Mouse (Mus musculus): ENCODE results near the gene Tspo2.

Tspo2 gene

DNA sequence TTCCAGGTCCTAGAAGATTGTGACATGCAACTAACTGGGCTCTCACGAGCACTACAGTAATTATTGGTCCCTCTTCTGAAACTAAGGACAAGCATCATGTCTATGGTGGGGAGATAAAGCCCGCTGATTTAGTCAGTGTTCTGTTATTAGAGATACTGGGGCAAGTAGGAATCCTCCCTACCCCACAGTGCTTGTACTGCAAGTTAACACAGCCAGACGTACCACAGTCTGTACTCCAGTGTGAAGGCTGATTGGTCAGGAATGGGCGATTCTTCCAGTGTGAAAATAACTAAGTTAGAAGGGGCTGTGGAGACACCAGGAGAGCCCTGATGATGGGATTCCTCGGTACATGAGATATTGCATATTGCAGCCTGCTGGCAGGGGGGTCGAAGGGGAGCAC is 33.8 kb downstream of the Tspo2 start:
- ATAC-seq (ENCODE audit: low TSS enrichment): no peak

DNA sequence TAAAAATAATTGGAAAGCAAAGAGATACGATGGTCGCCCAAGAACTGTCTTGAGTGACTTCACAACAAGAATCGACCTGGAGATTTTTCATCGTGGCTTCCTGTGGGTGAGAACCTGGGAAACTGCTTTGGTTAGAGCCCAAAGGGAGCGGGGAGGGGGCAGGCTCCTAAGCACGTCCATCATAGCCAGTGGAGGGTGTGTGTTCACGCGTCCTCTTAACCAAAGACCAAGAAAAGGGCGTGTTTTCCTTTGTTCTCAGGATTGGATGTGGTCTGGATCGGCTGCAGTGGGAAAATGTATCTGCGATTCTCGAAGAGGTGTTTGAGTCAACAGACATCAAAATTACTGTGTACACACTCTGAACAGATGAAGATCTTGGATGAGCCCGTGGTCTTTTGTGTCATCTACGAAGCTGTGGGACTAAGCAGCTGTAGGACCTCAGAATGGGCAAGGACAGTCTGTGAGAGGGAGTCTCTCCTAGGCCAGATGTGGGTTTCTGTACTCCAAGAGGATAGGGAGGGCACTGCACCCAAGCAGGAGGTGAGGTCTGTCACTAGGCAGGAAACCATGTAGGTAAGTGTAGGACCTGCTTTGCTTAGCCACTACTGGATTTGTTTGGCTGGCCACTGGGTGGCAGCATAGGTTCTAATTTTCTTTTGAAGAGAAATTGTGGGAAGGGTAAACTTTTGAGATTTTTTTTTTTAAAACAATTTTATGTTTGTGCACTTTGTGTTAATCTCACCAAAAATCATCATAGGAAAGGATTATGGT is 34.7 kb downstream of the Tspo2 start:
- ATAC-seq (ENCODE audit: low TSS enrichment): 0 out of 2 replicates have a peak, but pooled peaks have one; percentile 34

DNA sequence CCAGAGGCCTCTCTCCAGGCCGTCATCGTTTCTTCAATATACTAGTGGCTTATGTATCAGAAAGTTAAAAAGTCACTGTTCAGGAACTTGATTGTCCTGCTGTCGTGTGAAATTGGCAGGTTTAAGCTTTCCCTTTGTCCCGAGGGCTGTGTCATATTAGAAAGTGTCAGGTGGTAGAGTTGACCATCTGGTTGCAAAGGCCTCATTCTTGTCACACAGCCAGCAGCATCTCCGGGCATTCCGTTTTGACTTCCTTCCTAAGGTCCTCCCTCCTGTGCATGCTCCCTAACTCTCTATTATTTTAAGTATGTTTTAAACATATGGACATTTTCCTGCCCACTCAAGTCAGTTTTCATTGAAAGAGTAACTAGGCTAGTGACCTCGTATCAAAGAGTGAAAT is 35.3 kb downstream of the Tspo2 start:
- ATAC-seq (ENCODE audit: low TSS enrichment): no peak

- no peak for ATAC-seq (ENCODE audit: low TSS enrichment)
Measured at GRCm38 (mm10) chr17:48411241-48411640, 40.1 kb downstream of the Tspo2 start.

- peak; percentile 28 for ATAC-seq (ENCODE audit: low TSS enrichment)
Measured at GRCm38 (mm10) chr17:48410299-48410785, 41.0 kb downstream of the Tspo2 start.

DNA sequence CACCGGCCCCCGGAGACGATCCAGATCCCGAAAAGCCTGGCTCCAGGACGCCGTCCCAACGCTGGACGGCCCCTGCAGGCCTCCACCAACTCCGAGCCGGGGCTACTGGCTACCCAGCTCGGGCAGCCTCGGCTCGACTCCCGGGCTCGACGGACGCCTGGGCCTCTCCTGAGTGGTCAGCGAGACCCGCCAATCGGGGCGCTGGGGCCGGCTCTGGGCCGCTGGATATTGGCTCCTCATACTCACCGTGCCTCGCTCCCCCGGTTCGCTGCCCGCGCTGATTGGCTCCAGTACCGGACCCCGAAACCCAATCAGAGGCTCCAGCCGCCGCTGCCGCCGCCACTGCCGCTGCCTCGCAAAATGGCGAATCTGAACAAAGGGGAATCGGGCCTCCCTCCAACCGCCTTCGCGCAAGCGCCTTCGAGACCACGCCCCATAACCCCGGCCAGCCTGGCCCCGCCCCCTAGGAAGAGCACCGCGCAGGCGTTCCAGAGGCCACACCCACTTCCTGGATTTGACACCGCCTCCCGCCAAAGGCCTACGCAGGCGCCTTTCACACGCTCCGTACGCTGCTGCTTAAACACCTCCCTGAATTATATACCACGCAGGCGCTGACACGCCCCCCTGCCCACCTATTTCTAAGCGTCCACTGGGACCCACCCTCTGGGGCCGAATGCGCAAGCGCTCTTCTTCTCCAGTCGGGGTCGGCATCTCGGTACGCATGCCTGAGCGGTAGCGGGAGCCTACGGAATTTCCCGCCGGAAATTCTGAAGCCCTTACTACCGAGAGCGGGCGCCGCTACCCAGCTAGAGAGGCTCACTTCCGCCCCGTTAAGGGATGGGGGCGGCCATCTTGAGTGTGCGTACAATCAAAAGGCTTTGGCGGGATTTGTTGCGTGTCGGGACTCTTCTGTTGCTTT is 41.7 kb downstream of the Tspo2 start, which contains the start of the genes Nfya and Oard1:
Gene Nfya (minus strand): TSS at position 527 of the 919 bp plus-strand sequence.
Gene Oard1 (plus strand): TSS at position 635 of the 919 bp plus-strand sequence.
- ATAC-seq (ENCODE audit: low TSS enrichment): peak; percentile 84

- peak; percentile 35 for ATAC-seq (ENCODE audit: low TSS enrichment)
Measured at GRCm38 (mm10) chr17:48408526-48409291, 42.6 kb downstream of the Tspo2 start.

DNA sequence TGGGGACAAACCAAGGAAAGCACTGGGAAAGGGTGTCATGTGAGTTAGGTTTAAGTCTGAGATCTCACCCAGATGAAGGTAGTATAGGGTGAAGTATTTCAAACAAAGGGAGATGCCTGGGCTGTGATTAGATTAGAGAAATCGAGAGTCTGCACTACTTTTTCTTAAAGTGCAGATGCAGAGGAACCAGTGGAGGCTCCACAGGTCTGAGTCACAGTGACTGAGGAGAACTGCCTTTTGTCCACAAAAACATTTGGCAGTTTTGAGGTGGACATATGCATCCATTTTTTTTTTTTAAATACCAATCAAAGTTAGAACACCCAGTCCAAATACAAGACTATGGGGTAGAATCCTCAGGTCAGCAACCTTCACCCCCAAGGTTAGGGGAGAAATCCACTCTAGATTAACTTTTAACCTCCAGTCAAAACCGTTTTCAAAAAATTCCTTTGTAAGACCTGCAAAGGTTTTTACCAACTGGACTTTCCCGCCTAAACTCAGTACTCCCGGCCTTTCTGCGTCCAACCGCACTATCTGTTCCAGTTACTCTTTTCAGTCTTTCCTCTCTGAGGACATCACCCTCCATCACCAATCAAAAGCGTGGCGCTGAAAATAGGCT is 43.3 kb downstream of the Tspo2 start:
- no peak for ATAC-seq (ENCODE audit: low TSS enrichment)

- no peak for ATAC-seq (ENCODE audit: low TSS enrichment)
Measured at GRCm38 (mm10) chr17:48407154-48407553, 44.2 kb downstream of the Tspo2 start.

DNA sequence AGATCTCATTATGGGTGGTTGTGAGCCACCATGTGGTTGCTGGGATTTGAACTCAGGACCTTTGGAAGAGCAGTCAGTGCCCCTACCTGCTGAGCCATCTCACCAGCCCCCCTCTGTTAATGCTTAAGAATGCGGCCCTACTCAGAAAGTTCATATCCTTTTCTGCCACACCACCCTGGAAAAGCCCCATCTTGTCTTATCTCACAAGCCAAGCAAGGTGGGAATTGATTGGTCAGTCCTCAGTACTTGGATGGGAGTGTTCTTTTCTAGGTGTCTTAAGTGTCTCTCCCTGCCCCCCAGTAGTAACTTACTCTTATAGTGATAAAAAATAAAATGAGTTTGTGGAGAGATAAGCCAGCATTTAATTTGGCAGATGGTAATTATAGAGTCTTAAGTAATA is 46.6 kb downstream of the Tspo2 start:
- ATAC-seq (ENCODE audit: low TSS enrichment): no peak

GRCm38 (mm10) chr17:48403848-48404247 is 47.5 kb downstream of the Tspo2 start:
- ATAC-seq (ENCODE audit: low TSS enrichment): no peak

- no peak for ATAC-seq (ENCODE audit: low TSS enrichment)
Measured at GRCm38 (mm10) chr17:48402751-48403150, 48.6 kb downstream of the Tspo2 start.

- ATAC-seq (ENCODE audit: low TSS enrichment): no peak
Measured at GRCm38 (mm10) chr17:48401710-48402109, 49.6 kb downstream of the Tspo2 start.
